Mouse (Mus musculus): Measurements from ENCODE around the gene Mier2.

DNA sequence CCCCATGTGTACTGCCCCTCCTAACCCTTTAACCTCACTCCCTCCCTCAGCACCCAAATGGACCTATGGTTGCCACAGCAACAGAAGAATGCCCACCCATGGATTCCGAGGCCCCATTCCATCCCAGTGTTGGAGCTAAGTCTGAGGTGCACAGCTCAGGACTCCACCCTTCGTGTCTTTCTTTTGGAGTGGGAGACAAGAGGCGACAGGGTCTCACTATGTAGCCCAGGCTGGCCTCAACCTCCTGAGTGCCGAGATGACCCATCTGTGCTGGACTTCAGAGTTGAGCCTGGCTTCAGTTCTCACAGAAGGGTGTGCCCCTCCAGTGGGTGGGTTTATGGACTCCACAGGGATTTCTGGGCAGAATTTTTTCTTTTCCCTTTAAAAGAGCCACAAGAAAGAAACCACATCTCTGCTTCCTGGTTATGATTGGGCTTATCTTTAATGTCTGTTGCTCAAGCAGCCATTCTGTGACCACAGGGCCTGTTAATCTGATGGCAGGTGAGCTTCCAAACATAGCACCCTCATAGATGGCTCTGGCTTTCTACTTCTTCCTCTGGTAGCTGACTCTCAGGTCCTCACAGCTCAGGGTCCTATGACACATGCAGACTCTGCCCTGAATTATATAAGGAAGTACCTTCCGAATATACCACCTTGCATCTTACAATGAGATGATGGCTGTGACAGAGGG is 32.2 kb upstream of the Mier2 start, which contains the start of gene Theg:
- TF ChIP-seq USF1 (IDR thresholded peaks at IDR 0.05; ENCODE audit: low read depth): no peak
- no peak for TF ChIP-seq POLR2A (IDR thresholded peaks at IDR 0.05; ENCODE audit: insufficient read length, low read depth)
- TF ChIP-seq MAX (IDR thresholded peaks at IDR 0.05; ENCODE audit: low read depth): no peak
- no peak for TF ChIP-seq MYOD1 (IDR thresholded peaks at IDR 0.05; ENCODE audit: control insufficient read depth in 1 of 3, insufficient read length in 2 of 3, low read depth in 2 of 3)
- no peak for TF ChIP-seq REST (IDR thresholded peaks at IDR 0.05; ENCODE audit: insufficient read depth, insufficient read length)
- TF ChIP-seq POLR2AphosphoS2 (IDR thresholded peaks at IDR 0.05; ENCODE audit: insufficient read length, low read depth): no peak
- TF ChIP-seq CEBPB (IDR thresholded peaks at IDR 0.05; ENCODE audit: insufficient read depth, poor library complexity, severe bottlenecking): no peak
- TF ChIP-seq SRF (IDR thresholded peaks at IDR 0.05; ENCODE audit: control insufficient read depth, insufficient read length, low read depth): no peak
- no peak for TF ChIP-seq TCF12 (IDR thresholded peaks at IDR 0.05; ENCODE audit: insufficient read depth, poor library complexity, severe bottlenecking)
- no peak for TF ChIP-seq E2F4 (IDR thresholded peaks at IDR 0.05; ENCODE audit: insufficient read depth)
